Mouse (Mus musculus) cortical plate, adult 2 months (tissue): ENCODE measurements around the gene Gon7.

ENCODE experiments used
- CTCF ChIP-seq: fragments of 200-500 bp; IDR thresholded peaks from 2 replicates; pipeline ENCODE4 v1.5.1; 2011; ENCODE audit warnings: mild to moderate bottlenecking, control low read depth, low read length; ENCODE audit not compliant: insufficient read depth; ENCODE audit errors: extremely low read depth
- POLR2A ChIP-seq: fragments of 200-500 bp; IDR thresholded peaks from 2 replicates; pipeline ENCODE4 v1.6.1; 2011; ENCODE audit warnings: mild to moderate bottlenecking, low read length, control low read depth; ENCODE audit not compliant: insufficient read depth; ENCODE audit errors: extremely low read depth

GRCm38 (mm10) chr12:102710851-102711375 is 46.7 kb downstream of the Gon7 start:
- no peak for TF ChIP-seq POLR2A
- no peak for TF ChIP-seq CTCF
